Mouse (Mus musculus) MEL (cell line): ENCODE data around the gene Chd3. TPM values are rescaled to one million over a fixed set of nuclear protein-coding genes. Genes with fewer than 3 reads are reported as not detected.

Experiments used
- DNase-seq: peaks from one replicate; pipeline ENCODE4 v3.0.0; 2011; ENCODE audit warnings: low read depth, low spot score
- H3K27ac ChIP-seq: 2 replicates; pipeline ENCODE4 v1.5.1; 2012; ENCODE audit warnings: low read depth, mild to moderate bottlenecking, control low read depth, low read length, moderate library complexity; ENCODE audit not compliant: control insufficient read depth
- H3K27me3 ChIP-seq, 2 experiments: fragments of 150-350 bp in 1 of 2; sonication (generic) in 1 of 2; 2 replicates each; pipeline ENCODE4 v1.6.1; 2012; ENCODE audit warnings: low read length in 2 of 2, mild to moderate bottlenecking in 2 of 2, improper control_type of control experiment in 1 of 2, moderate library complexity in 1 of 2; ENCODE audit not compliant: insufficient read depth in 2 of 2, control insufficient read depth in 1 of 2
- H3K36me3 ChIP-seq, 2 experiments: 2 replicates each; pipeline ENCODE4 v1.6.1; 2012 to 2014; ENCODE audit warnings: low read length in 2 of 2, improper control_type of control experiment in 1 of 2, inconsistent platforms in 1 of 2, mild to moderate bottlenecking in 1 of 2; ENCODE audit not compliant: insufficient read depth in 2 of 2, control insufficient read depth in 1 of 2
- H3K4me1 ChIP-seq, 2 experiments: fragments of 150-350 bp in 1 of 2; sonication (generic) in 1 of 2; 2 replicates each; pipeline ENCODE4 v1.6.1; 2012; ENCODE audit warnings: low read length in 2 of 2, improper control_type of control experiment in 1 of 2, mild to moderate bottlenecking in 1 of 2; ENCODE audit not compliant: insufficient read depth in 2 of 2, control insufficient read depth in 1 of 2
- H3K4me3 ChIP-seq, 2 experiments: fragments of 150-350 bp in 1 of 2; sonication (generic) in 1 of 2; 2 replicates each; pipeline ENCODE4 v1.5.1; 2012; ENCODE audit warnings: low read depth in 2 of 2, low read length in 2 of 2, mild to moderate bottlenecking in 2 of 2, moderate library complexity in 2 of 2, control low read depth in 1 of 2, improper control_type of control experiment in 1 of 2; ENCODE audit not compliant: control insufficient read depth in 1 of 2, insufficient read depth in 1 of 2
- H3K79me2 ChIP-seq: 2 replicates; pipeline ENCODE4 v1.6.1; 2012; ENCODE audit warnings: mild to moderate bottlenecking, low read length, moderate library complexity; ENCODE audit not compliant: control insufficient read depth, poor library complexity, insufficient read depth
- H3K9ac ChIP-seq: 2 replicates; pipeline ENCODE4 v1.6.1; 2012; ENCODE audit warnings: low read depth, mild to moderate bottlenecking, control low read depth, low read length, moderate library complexity; ENCODE audit not compliant: control insufficient read depth, poor library complexity, severe bottlenecking
- H3K9me3 ChIP-seq: fragments of 150-350 bp; sonication (generic); replicated peaks from 2 replicates; pipeline ENCODE4 v1.6.1; 2012; ENCODE audit warnings: mild to moderate bottlenecking, low read length, improper control_type of control experiment, moderate library complexity; ENCODE audit not compliant: insufficient read depth
- BHLHE40 ChIP-seq: IDR thresholded peaks from 2 replicates; pipeline ENCODE4 v1.6.1; 2012; ENCODE audit warnings: low read depth, mild to moderate bottlenecking, inconsistent platforms, low read length, improper control_type of control experiment, borderline replicate concordance
- CHD1 ChIP-seq: IDR thresholded peaks from 2 replicates; pipeline ENCODE4 v1.6.1; 2012; ENCODE audit warnings: low read depth, mild to moderate bottlenecking, inconsistent platforms, low read length, improper control_type of control experiment
- CHD2 ChIP-seq: IDR thresholded peaks from 2 replicates; pipeline ENCODE4 v1.6.1; 2011; ENCODE audit warnings: low read length, improper control_type of control experiment
- CTCF ChIP-seq, 3 experiments: IDR thresholded peaks in 2 of 3; conservative IDR thresholded peaks in 1 of 3; 2 replicates each; pipeline ENCODE4 v1.5.1; 2011 to 2012; ENCODE audit warnings: low read length in 3 of 3, low read depth in 2 of 3, mild to moderate bottlenecking in 2 of 3, improper control_type of control experiment in 1 of 3, inconsistent platforms in 1 of 3, mixed read lengths in 1 of 3, moderate library complexity in 1 of 3; ENCODE audit not compliant: control insufficient read depth in 1 of 3, insufficient read depth in 1 of 3, poor library complexity in 1 of 3, severe bottlenecking in 1 of 3
- GABPA ChIP-seq: IDR thresholded peaks from 2 replicates; pipeline ENCODE4 v1.6.1; 2012; ENCODE audit warnings: low read depth, mild to moderate bottlenecking, inconsistent platforms, low read length, improper control_type of control experiment, moderate library complexity
- GATA1 ChIP-seq: IDR thresholded peaks from 2 replicates; pipeline ENCODE4 v1.6.1; 2011; ENCODE audit warnings: low read depth, low read length, improper control_type of control experiment
- KAT2A ChIP-seq: conservative IDR thresholded peaks from 2 replicates; pipeline ENCODE4 v1.6.1; 2012; ENCODE audit warnings: low read depth, low read length, improper control_type of control experiment, inconsistent platforms
- MAX ChIP-seq: IDR thresholded peaks from 2 replicates; pipeline ENCODE4 v1.6.1; 2011; ENCODE audit warnings: low read length, improper control_type of control experiment
- MAZ ChIP-seq: IDR thresholded peaks from 2 replicates; pipeline ENCODE4 v1.6.1; 2012; ENCODE audit warnings: low read depth, mild to moderate bottlenecking, inconsistent platforms, low read length, improper control_type of control experiment
- MEF2A ChIP-seq: IDR thresholded peaks from 2 replicates; pipeline ENCODE4 v1.6.1; 2014; ENCODE audit warnings: low read depth, mild to moderate bottlenecking, inconsistent platforms, low read length, improper control_type of control experiment; ENCODE audit not compliant: poor library complexity, insufficient replicate concordance, severe bottlenecking; ENCODE audit errors: extremely low read depth
- MXI1 ChIP-seq: IDR thresholded peaks from 2 replicates; pipeline ENCODE4 v1.6.1; 2011; ENCODE audit warnings: mild to moderate bottlenecking, low read depth, low read length, improper control_type of control experiment
- MYC ChIP-seq: IDR thresholded peaks from 2 replicates; pipeline ENCODE4 v1.6.1; 2011; ENCODE audit warnings: low read depth, mild to moderate bottlenecking, low read length, improper control_type of control experiment, moderate library complexity
- POLR2AphosphoS2 ChIP-seq: IDR thresholded peaks from 2 replicates; pipeline ENCODE4 v1.6.1; 2011; ENCODE audit warnings: low read length, improper control_type of control experiment
- TAL1 ChIP-seq: IDR thresholded peaks from 2 replicates; pipeline ENCODE4 v1.6.1; 2012; ENCODE audit warnings: mild to moderate bottlenecking, inconsistent platforms, low read length, moderate library complexity, mixed read lengths
- TBP ChIP-seq: IDR thresholded peaks from 2 replicates; pipeline ENCODE4 v1.8.0; 2011; ENCODE audit warnings: low read depth, low read length, improper control_type of control experiment
- ZKSCAN1 ChIP-seq: IDR thresholded peaks from 2 replicates; pipeline ENCODE4 v1.6.1; 2012; ENCODE audit warnings: low read depth, mild to moderate bottlenecking, inconsistent platforms, low read length, improper control_type of control experiment, moderate library complexity
- ZMIZ1 ChIP-seq: IDR thresholded peaks from 2 replicates; pipeline ENCODE4 v1.6.1; 2012; ENCODE audit warnings: low read depth, mild to moderate bottlenecking, inconsistent platforms, low read length, improper control_type of control experiment, moderate library complexity
- polyA plus RNA-seq, 2 experiments: library from polyadenylated mRNA; stranded (reverse) in 1 of 2; unstranded in 1 of 2; fragments of >175 nt in 1 of 2; fragments of >200 nt in 1 of 2; gene quantifications; 2 replicates each; pipeline versions ENCODE4 v1.2.1 to v1.2.4; 2012; ENCODE audit warnings: low replicate concordance in 2 of 2, low read depth in 1 of 2; ENCODE audit not compliant: insufficient read length in 2 of 2, insufficient read depth in 1 of 2, missing spikeins in 1 of 2
- total RNA-seq: library from RNA; depleted of rRNA; stranded (reverse); fragments of 300-350 nt; gene quantifications from 2 replicates; pipeline ENCODE4 v1.2.3, GENCODE M21; 2012

The Chd3 gene
- total and polyA plus RNA-seq, 3 experiments = 37.3 to 84.9 TPM; not detected in 1

DNA sequence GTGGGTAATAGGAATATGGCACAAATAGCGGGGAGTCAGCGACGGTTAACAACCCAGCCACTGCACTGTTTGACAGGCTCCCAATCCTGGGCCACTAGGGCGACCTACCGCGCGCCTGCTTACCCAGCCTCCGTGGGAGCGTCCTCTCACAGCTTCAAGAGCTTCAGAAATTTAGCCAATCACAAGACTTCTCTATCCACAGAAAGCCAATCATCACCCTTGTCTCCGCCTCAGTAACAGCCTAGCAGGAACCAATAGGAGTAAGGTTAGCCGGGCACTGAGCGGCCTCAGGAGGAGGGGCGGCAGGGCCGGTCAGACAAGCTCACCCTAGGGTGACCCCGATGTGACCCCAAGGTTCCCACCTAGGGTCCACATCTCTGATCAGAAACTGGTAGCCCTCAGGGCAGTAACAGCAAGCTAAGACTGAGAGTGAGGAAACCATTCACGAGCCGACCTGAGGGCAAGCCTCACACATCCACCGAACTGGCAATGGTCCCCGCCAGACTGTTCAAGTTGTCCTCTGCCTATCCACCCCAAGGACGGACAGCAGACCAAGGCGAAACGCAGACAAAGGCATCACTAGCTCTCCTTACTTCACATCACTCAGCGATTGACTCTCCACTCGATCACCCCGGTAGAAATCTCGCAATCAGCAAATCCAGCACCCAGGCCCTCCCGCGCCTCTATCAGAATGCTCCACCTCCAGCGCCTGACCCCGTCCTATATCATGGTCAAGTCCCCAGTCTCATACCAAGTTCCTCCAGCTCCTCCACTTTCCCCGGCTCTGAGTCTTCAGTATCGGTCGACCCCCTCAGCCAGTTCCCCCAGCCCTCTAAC is 39.6 kb upstream of the Chd3 start (continued):
- TF ChIP-seq GATA1 = no peak
- no peak for TF ChIP-seq TAL1
- 0 out of 2 replicates have a peak, but pooled peaks have one; percentile 47 for TF ChIP-seq ZMIZ1
- TF ChIP-seq MAX = no peak
- TF ChIP-seq BHLHE40 = no peak

DNA sequence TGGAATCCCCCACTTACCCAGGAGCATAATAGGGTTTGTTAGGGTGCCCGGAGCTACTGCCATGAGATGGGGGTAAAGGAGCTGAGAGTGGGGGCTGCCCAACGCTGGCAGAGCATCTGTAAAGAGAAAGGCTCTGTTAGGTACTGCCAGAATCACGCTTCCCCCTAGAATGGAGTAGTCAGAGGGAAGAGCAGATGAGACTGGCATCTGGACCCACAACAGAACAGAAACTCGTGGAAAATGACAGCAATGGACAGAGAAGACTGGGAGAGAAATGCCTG is 38.5 kb upstream of the Chd3 start:
- no peak for DNase-seq
- H3K9me3 ChIP-seq = no peaks in the 10 kb centered on the region
- H3K27me3 ChIP-seq = no peaks in the 10 kb centered on the region
- H3K27ac ChIP-seq = no peak overlapping the region
- peaks cover 0 to 9% of the 10 kb centered on the region in 2 experiments; a peak in 3 of 4 replicates for H3K36me3 ChIP-seq
- H3K4me1 ChIP-seq = peaks cover 4 to 14% of the 10 kb centered on the region in 2 experiments; a peak in 3 of 4 replicates
- TF ChIP-seq CHD2 (no peak), BHLHE40 (no peak), MEF2A (no peak), MXI1 (no peak), CTCF (IDR thresholded peaks at IDR 0.05 in 2 of 3, conservative IDR thresholded peaks at IDR 0.05 in 1 of 3; ENCODE audit: control insufficient read depth in 1 of 3, insufficient read depth in 1 of 3, low read depth in 2 of 3, low read length in 3 of 3, poor library complexity in 1 of 3, severe bottlenecking in 1 of 3) (no peak), GABPA (no peak), MAZ (no peak), POLR2AphosphoS2 (no peak), ZKSCAN1 (no peak), KAT2A (no peak), MYC (no peak), CHD1 (no peak), ZMIZ1 (no peak), TBP (no peak)
- peak overlapping the region; percentile 64 for H3K9ac ChIP-seq
- H3K79me2 ChIP-seq = peaks cover 42% of the 10 kb centered on the region
- no peak overlapping the region; a peak in 1 of 4 replicates for H3K4me3 ChIP-seq
